Mouse (Mus musculus) neural tube, embryonic 15.5 days (tissue): ENCODE results near the gene Lrrc37a. TPM values are rescaled to one million over a fixed set of nuclear protein-coding genes. Genes with fewer than 3 reads are reported as not detected.

Source experiments
- polyA plus RNA-seq: library from polyadenylated mRNA; unstranded; fragments of >200 nt; fragmentation: Nextera tagmentation; extraction: Ambion mirVana; gene quantifications from 2 replicates; pipeline ENCODE4 v1.2.1, GENCODE M21; 2015

Lrrc37a gene
- polyA plus RNA-seq, 1 experiment from 2014 or later, result not detected

Other genes with a start within 250 kb of the Lrrc37a start
- 3.8 and 5.7 TPM in 2 replicates for gene Map3k14, start 237.1 kb downstream of the Lrrc37a start, polyA plus RNA-seq
- 6.3 and 8.3 TPM in 2 replicates for gene Arhgap27, start 140.9 kb downstream of the Lrrc37a start, polyA plus RNA-seq
- 8.2 and 8.9 TPM in 2 replicates for gene Plekhm1, start 91.9 kb downstream of the Lrrc37a start, polyA plus RNA-seq
- not detected in 2 replicates for gene Gm884, start 116.5 kb upstream of the Lrrc37a start, polyA plus RNA-seq
- gene Lyzl6, start 134.3 kb upstream of the Lrrc37a start, polyA plus RNA-seq, result not detected in 2 replicates
- gene Rprml, start 145.0 kb upstream of the Lrrc37a start, polyA plus RNA-seq, result 0.51 and 0.60 TPM in 2 replicates
- gene Gosr2, start 193.3 kb upstream of the Lrrc37a start, polyA plus RNA-seq, result 80.7 and 84.0 TPM in 2 replicates
- gene Wnt9b, start 245.2 kb upstream of the Lrrc37a start, polyA plus RNA-seq, result 0.14 and 0.18 TPM in 2 replicates